Mouse (Mus musculus) liver, adult 2 months (tissue): ENCODE results near the gene Gmfg.

Source experiments
- CTCF ChIP-seq: fragments of 200-500 bp; IDR thresholded peaks from 2 replicates; pipeline ENCODE4 v1.5.1; 2011; ENCODE audit warnings: low read depth, low read length, control low read depth
- POLR2A ChIP-seq: fragments of 200-500 bp; IDR thresholded peaks from 2 replicates; pipeline ENCODE4 v1.6.1; 2011; ENCODE audit warnings: low read length, control low read depth; ENCODE audit not compliant: insufficient read depth; ENCODE audit errors: extremely low read depth

GRCm38 (mm10) chr7:28444344-28444974 lies 7.2 kb downstream of the Gmfg start:
- TF ChIP-seq POLR2A, result no peak
- TF ChIP-seq CTCF, result no peak
